Mouse (Mus musculus): ENCODE data around the gene Slfn3.
"Not testable (repeated sequence)": the region's sequence is repeated elsewhere in the genome, so short reads cannot be mapped to it uniquely, and the experiment has no call there.

Slfn3 gene

DNA sequence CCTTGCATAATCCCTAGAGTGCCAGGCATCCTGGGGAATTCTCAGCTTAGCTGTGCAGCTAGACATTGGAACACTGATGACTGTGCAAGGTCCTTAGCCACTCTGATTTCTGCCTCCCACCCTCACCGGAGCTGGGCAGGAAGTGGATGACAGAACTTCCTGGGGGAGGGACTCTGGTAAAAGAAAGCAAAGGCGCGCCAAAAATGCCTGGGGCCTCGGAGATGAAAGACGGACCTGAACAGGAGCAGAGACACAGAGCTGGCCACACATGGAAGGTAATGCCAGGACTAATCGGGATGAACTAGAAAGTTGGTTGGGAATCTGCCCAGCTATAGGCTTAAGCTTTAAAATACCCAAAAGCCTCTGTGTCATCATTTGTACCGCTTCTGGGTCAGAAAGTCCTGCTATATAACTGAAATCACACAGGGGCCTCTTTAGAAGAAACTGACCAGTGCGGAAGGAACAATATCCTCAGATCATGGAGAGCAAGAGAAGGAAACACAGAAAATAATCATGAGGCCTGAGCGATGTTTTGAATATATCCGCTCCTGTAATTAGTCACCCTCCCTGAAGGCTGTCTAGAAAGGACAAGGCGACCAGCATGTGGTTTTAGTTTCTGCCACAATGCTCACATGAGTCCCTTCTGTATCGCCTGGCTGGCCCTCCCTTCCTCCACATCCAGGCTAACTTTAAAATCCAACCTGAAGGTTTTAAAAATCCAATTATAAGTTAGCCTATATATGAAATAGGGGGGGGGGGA, at the start of gene Slfn3:
Gene Slfn3, plus strand, starts transcription at position 197 of the 760 bp plus-strand sequence.
- in situ Hi-C loops (cut with MboI; ENCODE audit: low sequenced_read_pairs) = loop anchor here (25.0 kb wide), 3 partner anchors 154 to 379 kb away; partner anchors contain the start of genes Nle1 and Unc45b

DNA sequence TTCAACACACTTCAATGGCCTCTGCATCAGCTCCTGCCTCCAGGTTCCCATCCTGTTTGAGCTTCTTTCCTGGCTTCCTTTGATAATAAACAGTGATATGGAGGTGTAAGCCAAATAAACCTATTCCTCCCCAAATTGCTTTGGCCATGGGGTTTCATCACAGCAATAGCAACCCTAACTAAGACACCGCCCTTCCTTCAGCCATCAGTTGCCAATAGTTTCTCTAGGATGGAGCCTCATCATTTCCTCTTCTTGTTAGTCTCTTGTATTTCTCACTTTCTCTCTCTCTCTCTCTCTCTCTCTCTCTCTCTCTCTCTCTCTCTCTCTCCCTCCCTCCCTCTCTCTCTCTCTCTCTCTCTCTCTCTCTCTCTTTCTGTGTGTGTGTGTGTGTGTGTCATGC, 42.2 kb upstream of the Slfn3 start:
- in situ Hi-C loops (cut with MboI; ENCODE audit: low sequenced_read_pairs) = not testable (repeated sequence)

DNA sequence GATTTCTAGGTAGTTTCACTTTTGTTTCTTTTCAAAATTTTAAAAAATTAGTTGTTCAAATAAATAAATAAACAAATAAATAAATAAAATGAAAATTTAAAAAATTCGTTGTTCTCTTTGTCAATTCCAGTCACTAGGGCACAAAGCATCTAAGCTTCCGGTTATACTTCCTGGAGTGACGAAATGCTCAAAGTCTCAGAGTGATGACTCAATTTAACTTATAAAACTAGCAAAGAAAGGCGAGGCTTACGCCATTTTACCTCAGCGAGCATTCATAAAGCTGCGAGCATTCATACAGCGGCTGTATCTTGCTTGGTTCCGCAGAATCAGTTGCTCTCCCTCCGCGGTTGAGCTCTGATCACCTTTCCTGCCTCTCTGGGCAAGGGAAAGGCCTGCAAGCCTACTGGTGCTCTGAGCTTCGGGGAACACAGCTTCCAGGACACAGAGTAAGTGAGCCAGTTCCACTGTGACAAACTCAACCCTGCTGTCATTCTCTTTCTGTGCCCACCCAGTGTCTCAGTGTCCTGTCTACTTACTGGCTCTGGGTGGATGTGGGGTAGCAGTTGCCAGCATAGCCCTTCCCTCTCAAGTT, 16.1 kb upstream of the Slfn3 start, which contains the start of gene Slfn4:
Gene Slfn4, plus strand, starts transcription at position 239 of the 592 bp plus-strand sequence.
- in situ Hi-C loops (cut with MboI; ENCODE audit: low sequenced_read_pairs) = loop anchor here (25.0 kb wide), 3 partner anchors 138 to 363 kb away; partner anchors contain the start of genes Nle1 and Unc45b

DNA sequence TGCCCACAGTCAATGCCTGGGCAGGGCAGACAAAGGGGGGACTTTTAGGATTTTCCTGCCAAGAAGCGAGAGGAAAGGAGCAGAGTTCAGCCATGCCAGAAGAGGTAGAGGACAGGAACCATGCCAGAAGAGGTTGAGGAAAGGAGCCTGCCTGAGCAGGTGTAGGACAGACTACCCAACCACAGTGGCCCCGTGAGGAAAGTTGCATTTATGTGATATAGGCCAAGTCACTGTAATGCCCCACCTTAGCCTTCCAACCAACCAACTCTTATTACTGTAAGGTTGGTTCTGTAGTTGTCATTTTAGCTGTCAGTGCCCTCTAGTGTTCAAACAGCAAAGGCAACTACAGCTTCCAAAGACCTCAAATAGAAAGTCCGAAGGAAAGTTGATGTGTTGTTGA, 871 bp downstream of the Slfn3 start:
- in situ Hi-C loops (cut with MboI; ENCODE audit: low sequenced_read_pairs) = loop anchor here (25.0 kb wide), 3 partner anchors 155 to 380 kb away; partner anchors contain the start of genes Nle1 and Unc45b

DNA sequence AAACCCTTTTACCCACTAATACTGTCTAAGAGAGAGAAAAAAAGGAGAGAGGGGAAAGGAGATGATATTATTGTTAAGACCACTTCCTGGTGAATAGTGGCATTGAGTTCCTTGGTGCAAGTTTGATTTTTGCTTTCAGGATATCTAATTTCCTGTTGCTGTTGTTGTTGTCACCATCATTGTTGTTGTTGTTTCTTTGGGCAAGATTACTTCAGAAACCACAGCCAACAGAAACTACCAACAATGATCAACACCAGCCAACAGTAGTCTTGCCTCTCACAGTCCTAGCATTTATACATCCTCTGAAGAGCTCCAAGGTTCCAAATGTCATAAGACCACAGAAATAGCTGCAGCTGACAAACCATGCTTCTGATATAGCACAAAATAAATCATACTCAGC, 13.9 kb downstream of the Slfn3 start:
- in situ Hi-C loops (cut with MboI; ENCODE audit: low sequenced_read_pairs) = no loop called here

DNA sequence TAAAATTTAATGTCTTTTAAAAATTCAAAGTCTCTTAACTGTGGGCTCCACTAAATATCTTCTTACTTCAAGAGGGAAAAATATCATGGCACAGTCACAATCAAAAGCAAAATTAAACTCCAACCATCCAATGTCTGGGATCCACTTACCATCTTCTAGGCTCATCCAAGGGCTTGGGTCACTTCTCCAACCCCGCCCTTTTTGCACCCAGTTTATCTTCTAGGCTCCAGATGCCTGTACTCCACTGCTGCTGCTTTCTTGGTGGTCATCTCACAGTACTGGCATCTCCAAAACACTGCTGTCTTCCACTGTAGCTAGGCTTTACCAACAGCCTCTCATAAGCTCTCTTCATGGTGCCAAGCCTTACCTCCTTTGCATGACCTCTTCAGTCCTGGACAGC, 25.0 kb downstream of the Slfn3 start:
- in situ Hi-C loops (cut with MboI; ENCODE audit: low sequenced_read_pairs) = no loop called here

DNA sequence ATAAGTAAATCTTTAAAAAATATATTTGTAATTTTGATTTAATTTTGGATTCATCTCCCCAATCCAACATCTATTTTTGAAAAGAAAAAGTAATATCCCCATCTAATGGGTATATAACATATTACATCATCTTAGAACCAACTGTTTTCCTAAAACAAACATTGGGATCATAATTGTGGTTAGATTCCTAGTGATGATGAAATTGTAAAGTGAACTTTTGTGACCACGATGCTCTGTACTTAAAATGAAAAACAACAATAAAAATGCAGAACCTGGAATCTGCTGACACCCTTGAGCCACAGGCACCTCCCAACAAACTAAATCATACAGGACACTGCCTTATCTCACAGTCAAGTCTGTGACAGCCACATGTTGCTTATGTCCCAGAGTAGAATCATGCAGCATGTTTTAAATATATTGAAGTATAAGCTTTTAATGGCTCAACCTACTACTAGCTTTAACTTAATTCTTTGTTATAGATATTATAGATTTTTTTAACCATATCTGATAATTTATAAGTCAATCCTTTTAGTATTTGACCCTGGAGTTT, 30.3 kb downstream of the Slfn3 start:
- in situ Hi-C loops (cut with MboI; ENCODE audit: low sequenced_read_pairs) = no loop called here

DNA sequence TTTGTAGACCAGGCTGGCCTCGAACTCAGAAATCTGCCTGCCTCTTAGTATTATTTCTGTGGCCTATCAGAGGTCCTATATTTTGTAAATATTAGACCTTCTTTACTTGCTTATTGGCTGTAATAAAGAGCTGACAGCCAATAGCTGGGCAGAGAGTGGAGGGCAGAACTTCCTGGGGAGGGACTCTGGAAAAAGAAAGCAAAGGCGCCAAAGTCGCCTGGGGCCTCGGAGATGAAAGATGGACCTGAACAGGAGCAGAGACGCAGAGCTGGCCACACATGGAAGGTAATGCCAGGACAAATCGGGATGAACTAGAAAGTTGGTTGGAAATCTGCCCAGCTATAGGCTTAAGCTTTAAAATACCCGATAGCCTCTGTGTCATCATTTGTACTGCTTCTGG, 32.2 kb downstream of the Slfn3 start:
- in situ Hi-C loops (cut with MboI; ENCODE audit: low sequenced_read_pairs) = no loop called here

DNA sequence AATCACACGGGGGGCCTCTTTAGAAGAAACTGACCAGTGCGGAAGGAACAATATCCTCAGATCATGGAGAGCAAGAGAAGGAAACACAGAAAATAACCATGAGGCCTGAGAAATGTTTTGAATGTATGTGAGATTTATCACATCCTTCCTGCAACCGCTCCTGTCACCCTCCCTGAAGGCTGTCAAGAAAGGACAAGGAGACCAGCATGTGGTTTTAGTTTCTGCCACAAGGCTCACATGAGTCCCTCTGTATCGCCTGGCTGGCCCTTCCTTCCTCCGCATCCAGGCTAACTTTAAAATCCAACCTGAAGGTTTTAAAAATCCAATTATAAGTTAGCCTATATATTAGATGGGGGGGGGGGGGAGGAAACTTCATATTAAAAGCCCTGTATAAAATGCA, 32.7 kb downstream of the Slfn3 start:
- in situ Hi-C loops (cut with MboI; ENCODE audit: low sequenced_read_pairs) = not testable (repeated sequence)

DNA sequence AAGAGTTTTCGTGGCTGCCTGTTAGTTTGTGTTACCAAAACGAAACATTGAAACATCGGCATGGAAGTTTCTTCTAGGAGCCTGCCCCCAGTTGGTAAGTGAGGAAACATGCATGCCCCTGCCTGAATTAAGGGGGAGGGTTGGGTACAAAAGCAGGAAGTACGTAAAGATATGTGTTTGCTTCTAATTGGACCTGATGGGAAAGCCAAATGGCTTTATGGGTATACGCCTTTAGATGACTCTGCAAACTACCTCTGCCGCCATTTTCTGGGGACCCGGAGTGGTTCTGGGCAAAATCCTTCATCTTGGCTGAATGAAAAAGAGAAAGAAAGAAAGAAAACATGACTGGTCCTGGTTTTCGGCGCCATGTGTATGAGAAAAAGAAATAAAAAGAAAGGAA, 33.1 kb downstream of the Slfn3 start:
- in situ Hi-C loops (cut with MboI; ENCODE audit: low sequenced_read_pairs) = no loop called here

DNA sequence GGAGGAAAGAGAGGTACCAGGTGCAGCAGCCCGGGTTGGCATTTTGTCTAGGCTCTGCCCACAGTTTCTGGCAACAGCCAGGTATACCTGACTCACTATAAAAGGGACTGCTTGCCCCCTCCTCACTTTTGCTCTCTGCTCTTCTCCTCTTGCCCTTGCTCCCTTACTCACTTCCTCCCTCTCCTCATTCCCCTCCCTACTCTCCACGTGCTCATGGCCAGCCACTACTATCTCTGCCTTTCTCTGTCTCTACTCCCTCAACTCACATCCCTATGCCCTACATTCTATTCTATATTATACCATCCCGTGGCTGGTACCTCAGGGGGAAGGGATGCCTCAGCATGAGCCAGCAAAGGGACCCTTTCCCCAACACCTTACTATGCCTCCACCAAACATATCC, 33.6 kb downstream of the Slfn3 start:
- in situ Hi-C loops (cut with MboI; ENCODE audit: low sequenced_read_pairs) = no loop called here

DNA sequence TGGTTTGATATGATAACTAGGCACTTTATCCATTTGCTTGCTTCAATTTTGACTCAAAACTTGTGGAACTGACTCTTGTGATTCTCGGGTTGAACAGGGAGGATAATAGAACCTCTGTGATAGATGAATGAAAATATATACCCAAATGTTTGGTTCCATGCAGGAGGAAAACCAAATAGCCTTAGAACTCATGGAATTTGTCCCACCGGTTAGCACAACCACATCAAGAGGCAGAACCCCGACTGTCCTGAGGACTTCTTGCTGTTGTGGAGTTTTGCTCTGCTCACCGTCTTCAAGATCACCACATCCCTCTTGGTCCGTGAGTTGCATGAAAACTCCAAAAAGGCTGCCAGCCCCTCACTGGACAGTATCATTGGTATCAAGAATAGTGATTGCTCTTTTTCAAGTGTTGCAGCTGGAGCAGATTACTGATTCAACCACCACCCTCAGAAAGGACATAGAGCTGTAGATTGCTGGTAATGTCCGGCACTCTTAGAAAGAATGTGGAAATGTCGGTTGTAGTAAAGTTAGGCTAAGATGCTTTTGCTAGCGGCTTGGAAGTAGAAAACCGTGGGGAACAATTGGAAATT, 34.3 kb downstream of the Slfn3 start:
- in situ Hi-C loops (cut with MboI; ENCODE audit: low sequenced_read_pairs) = no loop called here

DNA sequence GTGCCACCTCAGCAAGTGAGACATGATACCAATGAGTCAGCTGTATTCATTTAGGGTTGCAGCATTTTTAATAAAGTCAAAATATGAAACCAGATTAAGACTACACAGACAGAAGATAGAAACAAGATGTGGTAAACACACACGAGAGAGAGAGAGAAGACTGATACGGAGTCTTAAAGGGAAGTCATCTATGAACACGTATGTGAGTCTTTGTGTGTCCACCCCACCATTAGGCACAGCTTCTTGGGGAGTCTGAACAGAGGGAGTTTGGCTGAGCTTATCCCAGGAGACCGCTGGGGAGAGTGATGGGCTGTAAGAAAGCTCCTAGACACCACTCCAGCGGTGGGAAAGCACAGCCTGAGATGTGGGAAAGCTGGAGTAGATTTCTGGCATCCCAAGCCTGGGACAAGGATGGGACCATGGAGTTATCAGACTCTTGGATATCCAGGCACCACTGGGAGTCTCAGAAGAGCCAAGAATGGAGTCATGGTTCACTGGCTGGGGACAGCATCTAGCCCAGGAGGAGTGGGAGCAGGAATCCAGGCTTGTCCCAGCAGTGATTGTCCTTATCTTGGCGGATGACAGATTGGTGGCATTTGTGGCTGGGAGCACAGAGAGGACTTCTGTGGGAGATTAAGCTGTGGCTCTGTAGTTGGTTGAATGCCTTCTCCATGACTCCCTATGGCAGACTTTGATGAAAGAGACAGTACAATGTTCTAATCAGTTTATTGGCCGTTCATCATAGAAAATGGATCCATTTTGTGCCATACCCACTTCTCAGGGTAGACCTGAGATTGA, 37.0 kb downstream of the Slfn3 start:
- in situ Hi-C loops (cut with MboI; ENCODE audit: low sequenced_read_pairs) = no loop called here

DNA sequence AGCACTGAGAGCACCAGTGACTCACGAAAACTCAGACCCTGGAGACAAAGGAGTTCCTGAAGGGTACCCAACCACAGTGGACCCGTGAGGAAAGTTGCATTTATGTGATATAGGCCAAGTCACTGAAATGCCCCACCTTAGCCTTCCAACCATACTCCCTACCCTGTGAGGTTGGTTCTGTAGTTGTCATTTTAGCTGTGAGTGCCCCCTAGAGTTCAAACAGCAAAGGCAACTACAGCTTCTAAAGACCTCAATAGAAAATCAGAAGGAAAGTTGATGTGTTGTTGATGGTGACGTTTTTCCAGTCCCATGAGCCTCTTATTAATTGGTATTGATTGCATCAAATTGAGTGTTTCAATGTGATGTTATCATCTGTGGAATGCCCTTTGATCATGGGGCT, 39.8 kb downstream of the Slfn3 start:
- in situ Hi-C loops (cut with MboI; ENCODE audit: low sequenced_read_pairs) = no loop called here

DNA sequence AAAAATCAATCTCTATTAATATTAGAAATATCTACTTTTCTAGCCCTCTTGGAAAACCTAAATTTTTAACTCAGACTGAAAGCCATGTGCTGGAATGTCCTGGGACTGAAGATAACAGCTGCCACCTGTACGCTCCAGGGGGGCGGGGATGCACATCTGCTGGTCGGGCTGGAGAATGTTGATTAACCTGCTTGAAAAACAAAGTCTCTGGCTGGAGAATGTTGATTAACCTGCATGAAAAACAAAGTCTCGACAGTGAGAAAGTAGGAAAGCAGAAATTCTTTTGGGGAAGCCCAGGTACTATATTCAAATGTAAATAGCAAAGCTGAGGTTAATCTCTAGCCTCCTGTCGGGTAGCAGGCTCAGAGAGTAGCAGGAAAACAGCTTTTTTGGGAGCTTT, 42.5 kb downstream of the Slfn3 start:
- in situ Hi-C loops (cut with MboI; ENCODE audit: low sequenced_read_pairs) = not testable (repeated sequence)

DNA sequence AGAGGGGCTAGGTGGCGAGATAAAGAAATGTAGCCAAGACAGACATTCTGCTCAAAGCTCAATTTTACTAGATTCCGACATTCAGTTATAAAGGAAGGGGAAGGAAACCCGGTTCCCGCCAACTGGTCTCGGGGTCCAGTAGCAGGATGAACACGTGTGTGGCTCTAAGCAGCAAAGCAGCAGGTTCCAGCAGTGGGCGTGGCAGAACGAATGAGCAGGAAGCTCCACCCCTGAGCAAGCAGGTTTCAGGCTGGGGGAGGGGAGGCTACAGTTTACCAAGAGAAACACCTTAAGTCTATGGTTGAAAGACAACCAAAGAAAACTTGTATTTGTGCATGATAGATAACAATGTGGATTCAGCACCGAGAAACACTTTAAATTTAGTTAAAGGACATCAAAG, 46.3 kb downstream of the Slfn3 start:
- in situ Hi-C loops (cut with MboI; ENCODE audit: low sequenced_read_pairs) = not testable (repeated sequence)

DNA sequence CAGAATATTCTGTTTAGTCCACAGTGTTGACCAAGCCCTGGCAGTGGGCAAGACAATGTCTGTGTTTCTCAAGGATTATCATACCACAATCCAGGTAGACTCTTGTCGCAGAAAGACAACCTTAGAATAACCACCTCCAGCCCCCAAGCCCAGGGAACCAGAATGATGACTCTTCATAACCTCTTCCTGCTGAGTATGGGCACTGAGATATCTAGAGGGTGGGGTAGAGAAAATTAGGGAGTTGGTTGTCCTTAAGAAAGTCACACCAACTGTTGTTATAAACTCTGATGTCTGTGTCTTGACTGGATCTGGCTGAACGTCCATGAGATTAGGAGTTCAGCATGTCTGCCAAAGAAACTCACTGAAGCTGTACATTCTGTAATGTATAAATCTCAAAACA, 47.3 kb downstream of the Slfn3 start:
- in situ Hi-C loops (cut with MboI; ENCODE audit: low sequenced_read_pairs) = no loop called here

DNA sequence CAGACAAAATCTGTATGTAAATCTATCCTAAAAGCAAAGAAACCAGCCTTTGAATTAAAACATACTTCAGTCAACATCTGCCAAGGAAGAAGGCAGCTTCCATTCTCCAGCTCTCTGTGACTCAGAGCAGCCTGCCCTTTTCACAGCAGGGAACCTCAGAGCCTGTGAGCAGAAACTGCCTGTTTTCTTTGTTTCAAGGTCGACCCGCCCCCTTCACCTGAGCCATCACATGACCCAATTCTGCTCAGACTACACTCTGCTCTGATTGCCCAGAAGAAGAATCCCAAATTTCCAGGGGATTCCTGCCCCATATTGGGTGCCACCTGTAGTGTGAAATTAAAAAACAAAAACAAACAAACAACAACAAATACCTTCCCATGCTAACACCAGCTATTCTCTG, 48.7 kb downstream of the Slfn3 start:
- in situ Hi-C loops (cut with MboI; ENCODE audit: low sequenced_read_pairs) = no loop called here

DNA sequence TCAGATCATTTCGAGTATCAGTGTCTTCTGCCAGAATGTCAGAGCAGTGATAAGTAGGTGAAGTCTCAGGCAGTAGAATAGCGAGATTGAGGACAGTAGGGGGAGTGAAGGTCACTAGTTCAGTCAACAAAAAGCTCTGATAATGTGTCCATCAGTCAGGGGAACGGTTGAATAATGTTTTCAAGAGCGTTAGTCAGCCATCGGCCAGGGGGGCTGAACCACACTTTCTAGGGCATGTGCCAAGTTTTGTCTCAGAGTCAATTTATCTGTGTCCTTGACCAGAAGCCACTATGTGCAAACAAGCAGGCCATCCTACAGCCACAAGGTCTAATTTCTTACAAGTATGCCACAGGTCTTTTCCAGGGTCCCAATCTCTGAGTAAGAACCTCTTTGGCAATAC, 66.1 kb downstream of the Slfn3 start:
- in situ Hi-C loops (cut with MboI; ENCODE audit: low sequenced_read_pairs) = not testable (repeated sequence)

DNA sequence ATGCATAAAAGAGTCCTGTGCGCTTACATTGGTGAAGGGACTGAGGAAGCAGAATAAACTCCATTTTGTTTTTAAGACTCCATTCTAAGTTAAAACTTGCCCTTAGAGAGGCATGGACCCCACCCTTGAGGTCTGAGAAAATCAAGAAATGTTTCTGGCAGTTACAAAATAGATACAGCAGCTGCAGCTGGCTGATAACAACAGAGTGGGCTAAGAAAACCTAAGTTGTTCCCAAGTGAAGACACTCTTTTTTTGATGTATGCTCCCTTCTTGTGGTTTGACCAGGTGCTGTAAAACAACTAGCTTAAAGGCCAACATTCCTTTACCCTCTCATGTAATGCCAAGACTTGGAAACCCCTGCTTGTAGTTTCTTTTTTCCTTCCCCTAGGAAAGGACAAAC, 71.5 kb downstream of the Slfn3 start:
- in situ Hi-C loops (cut with MboI; ENCODE audit: low sequenced_read_pairs) = no loop called here

DNA sequence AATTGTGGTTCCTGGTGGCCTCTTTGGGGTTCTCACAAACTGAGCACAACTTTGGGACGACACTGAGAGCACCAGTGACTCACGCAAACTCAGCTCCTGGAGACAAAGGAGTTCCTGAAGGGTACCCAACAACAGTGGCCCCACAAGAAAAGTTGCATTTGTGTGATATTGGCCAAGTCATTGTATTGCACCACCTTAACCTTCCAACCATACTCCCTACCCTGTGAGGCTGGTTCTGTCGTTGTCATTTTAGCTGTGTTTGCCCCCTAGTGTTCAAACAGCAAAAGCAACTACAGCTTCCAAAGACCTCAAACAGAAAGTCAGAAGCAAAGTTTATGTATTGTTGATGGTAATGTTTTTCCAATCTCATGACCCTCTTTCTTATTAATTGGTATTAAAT, 72.0 kb downstream of the Slfn3 start:
- in situ Hi-C loops (cut with MboI; ENCODE audit: low sequenced_read_pairs) = no loop called here
